Mouse (Mus musculus) kidney, adult 9 months (tissue): Measurements from ENCODE around the gene Cnot2.

ENCODE experiments used
- DNase-seq: peaks from one replicate; pipeline ENCODE4 v3.0.0; 2022

Gene Cnot2

DNA sequence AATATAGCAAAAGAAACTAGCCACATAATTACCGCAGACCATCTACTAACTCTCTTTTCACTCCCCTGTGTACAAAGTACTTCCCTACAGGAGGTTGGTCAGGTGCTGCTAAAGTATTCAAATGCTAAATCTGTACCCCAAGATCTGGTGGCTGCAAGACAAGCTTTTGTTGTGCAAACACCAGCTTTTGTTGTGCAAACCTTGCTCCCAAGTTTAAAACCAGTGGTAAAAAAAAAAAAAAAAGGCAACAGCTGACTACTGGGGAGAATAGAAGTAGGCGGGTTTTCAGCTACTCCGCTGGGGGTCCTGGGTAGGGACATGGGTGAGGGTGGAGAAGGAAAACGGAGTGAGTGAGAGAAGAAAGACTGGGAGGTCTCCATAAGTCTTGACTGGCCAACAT lies 19.1 kb downstream of the Cnot2 start:
- no peak for DNase-seq

DNA sequence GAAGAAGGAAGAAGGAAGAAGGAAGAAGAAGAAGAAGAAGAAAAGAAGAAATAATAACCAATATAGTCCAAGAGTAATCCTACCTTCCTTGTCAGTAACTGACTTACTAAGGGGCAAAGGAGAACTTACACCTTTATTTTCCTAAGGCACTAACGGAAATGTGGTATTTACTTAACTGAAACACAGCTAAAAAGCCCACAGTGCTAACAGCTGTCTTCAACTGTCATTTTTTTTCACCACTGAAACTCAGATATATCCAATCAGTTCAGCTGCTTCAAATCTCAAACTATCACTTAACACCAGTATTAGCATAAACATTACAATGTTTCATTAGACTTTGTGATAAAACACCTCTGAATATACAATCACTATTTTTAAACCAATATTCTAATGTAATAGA lies 22.1 kb downstream of the Cnot2 start:
- DNase-seq, result no peak

DNA sequence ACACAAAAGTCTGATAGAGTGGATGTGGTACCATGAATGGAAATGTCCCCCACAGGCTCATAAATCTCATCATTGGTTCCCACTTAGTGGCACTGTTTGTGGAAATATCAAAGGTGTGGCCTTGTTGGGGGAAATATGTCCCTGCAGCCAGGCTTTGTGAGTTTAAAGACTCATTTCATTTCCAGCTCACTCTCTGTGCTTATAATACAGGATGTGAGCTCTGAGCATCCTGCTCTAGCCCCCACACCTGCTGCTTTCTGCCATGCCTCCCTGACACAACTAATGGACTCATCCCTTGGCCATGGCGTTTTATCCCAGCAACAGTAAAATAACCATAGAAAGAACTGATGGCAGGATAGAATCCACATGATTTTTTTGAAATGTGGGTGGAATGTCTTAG lies 24.1 kb downstream of the Cnot2 start:
- no peak for DNase-seq

DNA sequence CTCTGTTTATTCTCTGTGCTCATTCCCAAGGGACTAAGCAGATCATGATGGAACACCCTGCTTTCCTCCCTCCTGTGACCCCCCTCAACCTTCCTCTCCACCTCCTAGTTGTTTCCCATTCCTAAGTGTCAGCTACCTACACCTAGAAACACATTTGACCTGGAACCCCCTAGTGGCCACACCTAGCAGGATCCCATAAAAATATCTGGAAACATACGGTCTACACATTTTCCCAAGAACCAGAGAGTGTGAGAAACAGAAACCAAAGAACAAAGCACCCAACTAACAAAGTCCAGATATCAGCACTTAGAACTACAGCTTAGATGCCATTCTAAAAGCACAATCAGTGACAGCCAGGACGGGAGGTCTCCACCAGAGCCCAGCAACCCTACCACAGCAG lies 26.9 kb downstream of the Cnot2 start:
- no peak for DNase-seq

DNA sequence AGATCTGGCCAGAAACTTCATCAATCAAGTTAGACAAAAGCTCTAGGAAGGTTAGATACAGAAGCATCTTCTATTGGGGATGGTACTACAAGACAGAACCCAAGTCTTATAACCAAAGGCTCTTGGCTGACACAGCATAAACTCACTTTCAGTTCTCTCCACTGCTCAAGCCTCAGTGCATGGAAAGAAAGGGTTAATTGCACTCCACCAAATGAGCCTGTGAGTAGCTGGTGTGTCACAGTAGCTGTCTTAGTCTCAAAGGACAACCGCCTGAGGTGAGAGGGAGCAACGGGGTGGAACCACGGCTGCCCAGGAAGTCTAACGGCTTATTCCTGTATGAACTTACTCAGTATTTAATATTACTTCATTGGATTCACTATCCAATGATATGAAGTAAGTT lies 33.4 kb downstream of the Cnot2 start:
- DNase-seq, result peak; percentile 13

DNA sequence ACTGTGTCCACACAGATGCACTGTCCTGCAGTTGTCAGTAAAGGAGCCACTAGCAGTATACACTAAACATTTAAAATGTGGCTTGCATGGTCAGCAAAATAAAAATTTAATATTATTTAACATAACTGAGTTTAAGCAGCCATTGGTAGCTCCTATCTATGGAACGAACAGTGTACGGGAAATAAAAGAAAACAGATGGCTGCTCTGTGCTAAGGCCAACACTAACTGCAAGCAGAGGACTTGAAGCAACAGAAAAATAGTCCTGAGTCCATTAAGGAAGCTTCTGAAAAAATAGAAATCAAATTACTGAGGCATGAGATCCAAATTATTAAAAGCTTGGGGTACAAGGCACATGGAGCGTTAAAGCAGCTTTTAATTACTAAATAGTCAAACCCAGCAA lies 35.1 kb downstream of the Cnot2 start:
- no peak for DNase-seq

DNA sequence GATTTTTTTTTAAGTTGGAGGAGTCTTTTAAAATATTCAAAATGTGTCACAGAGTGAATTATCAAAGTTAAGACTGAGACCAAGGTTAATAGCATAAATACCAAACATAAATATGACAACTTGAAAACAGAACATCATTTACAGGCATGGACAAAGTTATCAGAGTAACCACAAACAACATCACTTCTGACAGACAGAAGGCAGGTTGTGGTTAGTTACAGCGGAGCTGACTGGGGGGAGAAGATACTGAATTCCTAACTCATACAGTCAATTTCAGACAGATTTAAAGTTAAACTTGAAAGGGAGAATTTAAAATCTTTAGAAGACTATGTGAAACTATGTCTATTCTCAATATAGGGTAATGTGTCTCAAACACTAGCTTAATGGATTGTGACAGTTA lies 38.2 kb downstream of the Cnot2 start:
- DNase-seq, result no peak

DNA sequence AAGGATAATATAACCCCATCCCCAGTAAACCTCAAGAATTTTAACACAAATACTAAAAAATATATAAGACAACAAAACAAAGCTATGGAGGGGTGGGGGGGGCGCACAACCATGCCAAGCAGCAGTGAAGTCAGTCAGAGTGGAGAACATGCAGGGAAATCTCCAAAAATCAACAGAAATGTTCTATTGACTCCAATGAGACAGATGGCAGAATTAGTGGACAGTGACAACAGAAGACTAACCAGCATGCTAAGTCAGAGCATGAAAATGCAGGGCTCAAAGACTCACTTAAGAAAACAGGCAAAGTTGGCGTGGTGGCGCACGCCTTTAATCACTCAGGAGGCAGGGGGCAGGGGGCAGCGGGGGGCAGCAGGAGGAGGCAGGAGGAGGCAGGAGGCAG lies 40.6 kb downstream of the Cnot2 start:
- DNase-seq, result no peak

DNA sequence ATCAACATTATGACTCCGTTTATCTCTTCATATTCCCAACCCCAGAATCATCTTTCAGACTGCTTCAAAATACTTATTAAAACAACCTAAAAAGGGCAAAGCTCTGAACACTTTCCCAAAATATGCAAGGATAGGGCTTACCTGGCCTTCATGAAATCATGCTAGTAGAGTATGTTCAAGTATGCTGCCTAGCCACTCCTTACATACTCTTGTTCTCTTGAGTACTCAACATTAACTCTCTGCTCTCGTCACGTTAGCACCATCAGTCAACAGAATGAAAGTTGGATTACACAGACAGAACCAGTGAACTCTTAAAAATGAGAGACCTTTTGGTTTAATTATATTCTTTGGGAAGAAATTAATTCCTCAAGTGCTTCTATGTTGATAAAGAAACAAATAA lies 43.8 kb downstream of the Cnot2 start:
- no peak for DNase-seq

DNA sequence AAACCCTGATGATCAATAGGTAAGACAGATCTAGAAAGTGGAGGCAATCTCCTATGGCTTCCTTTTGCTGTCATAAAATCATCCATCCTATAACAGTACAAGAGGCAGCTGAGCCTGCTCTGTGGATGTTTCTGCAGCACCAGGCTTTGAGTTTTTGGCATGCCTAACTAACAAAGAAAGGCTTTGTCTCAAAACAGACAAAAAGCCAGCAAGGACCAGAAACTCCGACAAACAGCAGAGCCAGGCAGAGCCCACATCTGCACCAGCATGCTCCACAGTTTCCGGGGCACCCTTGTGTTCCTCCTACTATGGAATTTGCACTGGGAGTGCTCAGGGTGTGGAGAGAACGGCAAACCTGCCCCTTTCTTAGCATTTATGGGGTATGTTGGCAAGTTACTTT lies 47.0 kb downstream of the Cnot2 start:
- no peak for DNase-seq

DNA sequence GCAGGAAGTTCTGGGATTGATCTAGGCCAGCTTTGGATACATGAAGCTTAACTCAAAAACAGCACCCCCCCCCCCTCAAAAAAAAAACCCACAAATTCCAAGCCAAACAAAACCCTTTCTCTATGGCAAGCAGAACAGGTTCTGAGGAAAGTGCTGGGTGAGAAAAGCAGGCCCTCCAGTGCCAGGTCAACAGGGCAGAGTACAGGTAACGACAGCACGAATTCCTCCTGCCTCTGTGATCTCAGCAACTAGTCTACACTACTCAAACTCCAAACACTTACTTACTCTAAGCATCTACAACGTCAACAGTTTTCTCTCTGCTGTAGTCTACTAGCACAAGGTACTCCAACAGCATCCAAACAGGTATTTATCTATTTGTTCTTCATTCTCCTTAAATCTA lies 48.8 kb downstream of the Cnot2 start:
- peak; percentile 19 for DNase-seq

DNA sequence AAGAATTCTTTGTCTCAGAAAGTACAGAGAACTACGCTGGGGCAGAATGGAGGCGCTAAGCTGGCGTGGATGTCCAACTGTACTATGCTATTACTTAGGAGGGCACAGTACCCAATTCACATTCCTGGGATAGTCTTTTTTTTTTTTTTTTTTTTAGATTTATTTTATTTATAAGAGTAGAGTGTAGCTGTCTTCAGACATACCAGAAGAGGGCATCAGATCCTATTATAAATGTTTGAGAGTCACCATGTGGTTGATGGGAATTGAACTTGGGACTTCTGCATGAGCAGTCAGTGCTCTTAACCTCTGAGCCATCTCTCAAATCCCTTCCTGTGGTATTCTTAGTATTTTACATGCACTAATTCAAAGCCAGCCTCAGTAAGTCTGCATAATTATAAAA lies 50.2 kb downstream of the Cnot2 start:
- DNase-seq, result peak; percentile 19

DNA sequence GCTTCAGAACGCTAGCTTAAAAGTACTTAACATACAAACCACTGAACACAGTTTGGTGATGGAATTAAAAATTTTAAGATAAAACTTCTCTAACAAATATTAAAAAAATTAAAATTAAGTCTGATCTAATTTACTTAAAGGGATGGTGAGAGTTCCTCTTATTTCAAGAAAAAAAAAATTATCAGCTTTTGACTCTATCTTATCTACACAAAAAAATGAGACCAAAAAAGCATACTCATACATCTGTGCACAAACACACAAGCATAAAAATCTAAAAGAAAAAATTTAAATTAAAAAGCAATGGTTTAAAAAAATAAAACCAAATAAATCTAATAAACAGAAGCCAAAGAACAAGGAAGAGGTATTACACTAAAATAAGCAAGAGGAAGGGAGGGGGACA lies 61.7 kb downstream of the Cnot2 start:
- no peak for DNase-seq

DNA sequence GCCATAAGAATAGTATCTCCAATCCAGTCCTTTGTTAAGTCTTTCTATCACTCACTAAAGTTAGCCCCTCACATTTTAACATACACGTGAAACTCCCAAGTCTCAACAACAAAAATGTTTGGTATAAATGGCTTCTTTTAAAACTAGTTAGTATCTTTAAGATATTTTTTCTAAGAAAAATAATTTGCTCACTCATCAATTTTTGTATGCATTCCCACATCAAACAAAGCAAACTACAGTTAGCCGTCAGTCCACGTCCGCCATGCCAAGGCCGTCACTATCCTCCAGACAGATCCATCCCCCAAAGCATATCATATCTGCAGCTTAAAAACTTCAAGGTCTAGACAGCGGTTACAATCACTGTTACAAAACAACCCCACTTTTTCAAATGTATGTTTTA lies 65.7 kb downstream of the Cnot2 start:
- no peak for DNase-seq

DNA sequence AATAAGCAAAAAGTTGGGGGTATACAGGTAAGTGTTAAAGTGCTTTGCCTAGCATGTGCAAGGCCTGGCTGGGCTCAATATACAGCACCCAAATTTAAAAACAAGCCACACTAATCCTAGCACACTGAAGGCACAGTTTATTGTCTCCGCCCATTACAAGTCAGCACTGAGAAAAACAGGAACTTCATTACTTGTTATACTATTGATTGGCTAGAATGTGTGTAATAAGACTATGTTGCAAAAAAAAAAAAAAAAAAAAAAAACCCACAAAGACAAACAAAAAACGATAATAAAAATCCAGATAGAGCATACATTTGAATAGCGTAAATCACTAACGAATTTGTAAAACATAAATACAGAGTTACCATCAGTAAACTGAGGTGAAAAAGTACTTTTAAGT lies 66.2 kb downstream of the Cnot2 start:
- DNase-seq, result no peak

DNA sequence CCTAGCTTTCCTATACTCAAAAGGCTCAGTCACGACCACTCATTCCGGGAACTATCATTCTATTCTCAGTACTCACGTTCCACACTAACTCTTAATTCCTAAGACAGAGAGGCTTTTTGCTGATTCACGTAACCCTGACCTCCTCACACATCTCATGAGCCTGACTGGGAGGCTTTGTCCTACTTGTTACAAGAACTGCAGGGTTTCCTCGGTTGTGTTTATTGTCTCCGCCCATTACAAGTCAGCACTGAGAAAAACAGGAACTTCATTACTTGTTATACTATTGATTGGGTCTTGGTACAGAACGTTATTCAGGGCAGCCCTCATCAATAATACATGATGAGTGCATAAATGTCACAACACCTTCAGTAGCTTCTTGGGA lies 68.1 kb downstream of the Cnot2 start:
- DNase-seq, result no peak

DNA sequence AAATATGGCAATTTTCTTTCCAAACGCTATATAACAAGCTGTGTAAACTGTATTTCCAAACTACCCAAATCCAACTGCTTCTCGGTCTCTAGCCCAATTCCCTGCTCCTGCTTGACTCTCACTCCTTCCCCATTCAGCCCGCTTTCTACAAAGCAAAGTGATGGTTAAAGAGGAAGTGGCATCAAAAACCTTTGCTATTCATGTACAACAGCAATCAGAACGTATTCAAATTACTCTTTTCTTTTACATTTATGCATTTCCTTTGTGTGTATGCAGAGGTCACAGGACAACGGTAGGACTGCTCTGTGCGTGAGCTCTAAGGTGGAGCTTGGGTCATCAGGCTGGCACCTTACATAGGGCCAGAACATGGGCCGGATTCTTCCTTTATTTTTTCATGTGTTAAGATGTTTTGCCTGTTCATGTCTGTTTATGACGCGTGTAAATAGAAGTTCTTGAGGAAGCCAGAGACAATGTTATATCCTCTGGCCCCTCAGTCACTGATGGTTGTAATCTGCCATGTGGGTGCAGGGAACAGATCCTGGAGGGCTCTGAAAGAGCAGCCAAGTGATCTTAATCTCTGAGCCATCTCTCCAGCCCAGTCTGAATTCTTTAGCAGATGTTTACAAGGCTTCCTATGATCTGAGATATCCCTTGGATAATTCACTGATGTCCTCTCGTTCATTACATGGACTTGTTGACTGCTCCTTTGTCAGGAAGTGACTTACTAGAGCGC lies 68.6 kb downstream of the Cnot2 start:
- DNase-seq, result no peak

DNA sequence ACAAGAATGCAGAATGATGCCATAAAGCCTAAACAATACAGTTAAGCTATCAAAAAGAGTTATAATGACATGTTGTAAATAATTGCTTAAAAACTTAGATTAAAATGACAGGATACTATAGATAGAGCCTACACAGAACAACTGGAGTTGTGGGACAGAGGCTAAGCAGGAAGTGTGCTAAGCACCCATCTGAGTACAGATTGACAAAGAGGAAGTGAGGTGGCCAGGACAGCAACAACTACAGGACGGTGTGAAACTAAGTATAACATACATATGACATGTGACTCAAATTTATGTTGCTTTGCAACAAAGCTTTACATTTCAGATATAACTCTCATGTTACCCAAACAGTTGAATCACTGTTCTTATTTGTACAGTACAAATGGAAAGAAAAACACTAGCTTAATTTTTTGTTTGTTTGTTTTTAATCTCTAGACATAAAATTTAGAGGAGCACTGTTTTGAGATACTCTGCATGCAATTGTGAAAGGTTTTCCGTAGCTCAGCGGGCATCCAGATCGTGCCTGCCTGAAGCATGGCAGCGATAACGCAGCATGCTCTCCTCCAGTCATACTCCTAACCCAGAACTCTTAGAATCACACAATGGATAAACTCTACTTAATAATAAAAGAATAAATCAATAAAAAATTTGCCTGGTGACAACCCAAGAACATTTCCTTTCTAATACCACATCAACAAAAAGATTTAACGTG lies 75.9 kb downstream of the Cnot2 start:
- no peak for DNase-seq

DNA sequence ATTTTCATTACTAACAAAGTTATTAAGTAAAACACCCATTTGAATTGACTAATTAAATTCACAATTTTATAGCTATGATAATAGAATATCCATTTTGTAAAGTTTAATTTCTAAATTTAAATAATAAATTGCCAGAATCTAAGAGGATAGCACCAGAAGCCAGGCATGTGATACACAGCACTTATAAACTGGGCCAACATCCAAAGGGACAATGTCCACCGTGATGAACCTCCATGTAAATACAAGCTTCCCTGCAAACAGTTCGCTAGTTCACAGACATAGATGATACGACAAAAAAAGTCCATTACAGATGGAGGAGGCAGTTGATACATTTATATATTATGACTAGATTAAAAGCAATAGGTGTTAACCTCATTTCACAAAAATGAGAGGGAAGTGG lies 88.5 kb downstream of the Cnot2 start:
- peak; percentile 60 for DNase-seq

DNA sequence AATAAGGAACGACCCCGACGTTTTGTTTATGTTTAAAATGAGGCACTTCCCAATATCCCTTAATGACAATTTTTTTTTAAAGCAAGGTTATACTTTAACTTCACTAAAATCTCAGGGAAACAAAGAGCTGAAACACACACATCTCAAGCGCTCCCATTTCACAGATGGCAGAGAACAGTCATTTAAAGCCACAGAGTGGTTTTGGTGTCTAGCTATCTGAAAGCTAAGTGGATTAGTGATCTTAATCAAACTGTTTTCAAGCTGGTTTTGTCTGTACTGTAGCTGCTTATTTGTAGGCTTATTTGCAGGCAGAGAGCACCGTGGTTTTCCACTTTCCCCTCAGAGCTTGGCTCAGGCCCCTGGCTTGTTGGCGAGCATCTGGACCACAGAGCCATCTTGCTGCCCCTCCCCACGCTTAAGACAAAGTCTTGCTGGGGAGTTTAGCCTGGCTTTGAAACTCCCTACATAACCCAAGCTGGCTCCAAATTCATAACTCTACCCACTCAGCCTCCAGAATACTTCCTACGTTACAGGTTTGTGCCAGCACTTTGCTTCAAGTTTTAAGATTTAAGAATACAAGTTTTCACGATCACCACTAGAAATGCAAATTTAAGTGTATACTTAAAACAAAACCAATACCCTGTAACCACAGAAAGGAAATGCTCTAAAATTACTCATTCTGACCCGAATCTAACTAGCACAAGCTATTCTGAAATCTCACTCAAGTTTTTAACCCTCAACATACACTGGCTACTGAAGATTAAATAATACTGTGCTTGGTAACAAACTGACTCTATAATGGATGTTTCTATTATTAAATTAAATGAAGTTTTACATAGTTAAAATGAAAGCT lies 94.2 kb downstream of the Cnot2 start:
- no peak for DNase-seq

DNA sequence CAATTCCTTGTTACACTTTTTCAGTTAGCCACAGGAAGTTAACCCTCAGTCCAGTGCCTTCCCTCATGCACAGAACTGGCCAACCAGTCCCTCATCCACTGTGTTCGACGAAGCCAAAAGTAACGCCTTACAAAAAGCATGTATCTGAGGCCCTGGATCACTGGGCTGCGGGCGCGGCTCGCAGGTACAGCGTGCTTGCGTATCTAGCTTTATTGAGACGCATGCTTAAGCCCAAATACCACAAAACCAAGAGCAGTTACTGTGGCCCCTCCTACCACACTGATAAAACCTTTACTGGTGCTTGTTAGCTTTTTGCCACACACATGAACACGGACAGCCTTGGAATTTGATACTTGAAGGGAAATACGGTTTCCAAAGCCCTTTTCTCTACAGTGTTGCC lies 99.4 kb downstream of the Cnot2 start:
- no peak for DNase-seq

DNA sequence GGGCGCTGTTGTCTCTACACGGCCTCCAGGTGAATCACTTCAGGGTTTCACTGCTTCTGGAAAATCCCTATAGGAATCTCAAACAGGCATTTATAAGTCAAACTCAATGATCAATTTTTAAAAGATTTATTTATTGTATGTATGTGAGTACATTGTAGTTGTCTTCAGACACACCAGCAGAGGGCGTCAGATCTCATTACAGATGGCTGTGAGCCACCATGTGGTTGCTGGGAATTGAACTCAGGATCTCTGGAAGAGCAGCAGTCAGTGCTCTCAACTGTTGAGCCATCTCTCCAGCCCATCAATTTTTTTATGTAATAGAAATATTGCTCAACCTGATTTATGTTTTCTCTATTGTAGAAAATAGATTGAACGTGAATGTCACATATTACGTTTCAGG lies 100.3 kb downstream of the Cnot2 start:
- DNase-seq, result no peak

DNA sequence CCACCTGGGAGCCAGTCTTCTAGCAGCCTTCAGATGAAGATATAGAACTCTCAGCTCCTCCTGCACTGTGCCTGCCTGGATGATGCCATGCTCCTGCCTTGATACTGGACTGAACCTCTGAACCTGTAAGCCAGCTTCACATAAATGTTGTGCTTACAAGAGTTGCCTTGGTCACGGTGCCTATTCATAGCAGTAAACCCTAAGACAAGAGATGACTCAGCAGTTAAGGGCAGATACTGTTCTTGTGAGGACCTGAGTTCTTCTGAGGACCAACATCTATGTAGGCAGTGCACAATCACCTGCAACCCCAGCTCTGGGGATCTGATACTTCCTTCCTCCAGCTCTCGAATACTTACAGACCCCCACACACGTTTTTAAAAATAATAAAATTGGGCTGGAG lies 104.8 kb downstream of the Cnot2 start:
- DNase-seq, result no peak

DNA sequence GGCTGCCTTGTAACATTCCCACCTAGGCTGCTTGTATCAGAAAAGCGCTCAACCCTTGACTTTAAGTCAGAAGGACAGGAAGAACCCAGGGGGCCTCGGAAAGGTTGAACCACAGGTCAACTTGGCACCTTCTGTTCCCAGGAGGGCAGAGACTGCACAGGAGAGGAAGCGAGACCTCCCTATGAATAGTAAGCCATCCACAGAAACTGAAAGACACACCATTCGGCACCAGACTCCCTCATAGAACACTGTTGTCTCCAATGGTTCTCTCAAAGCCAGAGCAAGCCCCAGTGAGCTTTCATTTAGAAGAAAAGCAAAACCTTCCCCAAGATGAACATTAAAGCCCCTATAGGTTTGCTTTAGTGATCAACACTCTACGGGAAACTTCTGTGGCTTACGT lies 105.6 kb downstream of the Cnot2 start:
- no peak for DNase-seq
